Mouse (Mus musculus) right cerebral cortex, postnatal 36 days (tissue): ENCODE measurements around the gene Scgb1b29.
"Not testable (repeated sequence)": the region's sequence is repeated elsewhere in the genome, so short reads cannot be mapped to it uniquely, and the experiment has no call there.

Source experiments
- DNase-seq, 2 experiments: peaks; one replicate each; pipeline ENCODE4 v3.0.0; 2022; ENCODE audit warnings: low spot score in 2 of 2, mixed read lengths in 1 of 2

Gene Scgb1b29

DNA sequence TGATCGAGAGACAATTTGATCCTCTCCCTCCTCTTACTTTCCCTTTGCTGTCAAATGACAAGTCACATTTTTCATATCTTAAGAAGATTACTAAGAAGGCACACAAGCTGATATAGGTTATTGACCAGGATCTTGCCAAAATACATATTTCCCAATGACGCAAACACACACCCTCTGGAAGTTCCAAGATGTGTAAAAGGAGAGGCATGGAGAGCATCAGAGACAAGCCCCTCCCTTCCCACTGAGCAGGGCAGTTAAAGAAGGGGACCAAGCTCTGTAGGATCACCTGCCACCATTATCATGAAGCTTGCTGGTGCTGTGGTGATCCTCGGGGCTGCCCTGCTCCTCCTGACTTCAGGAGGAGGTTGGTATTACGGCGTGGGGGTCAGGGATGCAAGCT lies at the start of gene Scgb1b29:
TSS of gene Scgb1b29 (plus strand) at position 301 of the 400 bp plus-strand sequence.
- not testable (repeated sequence) for DNase-seq

DNA sequence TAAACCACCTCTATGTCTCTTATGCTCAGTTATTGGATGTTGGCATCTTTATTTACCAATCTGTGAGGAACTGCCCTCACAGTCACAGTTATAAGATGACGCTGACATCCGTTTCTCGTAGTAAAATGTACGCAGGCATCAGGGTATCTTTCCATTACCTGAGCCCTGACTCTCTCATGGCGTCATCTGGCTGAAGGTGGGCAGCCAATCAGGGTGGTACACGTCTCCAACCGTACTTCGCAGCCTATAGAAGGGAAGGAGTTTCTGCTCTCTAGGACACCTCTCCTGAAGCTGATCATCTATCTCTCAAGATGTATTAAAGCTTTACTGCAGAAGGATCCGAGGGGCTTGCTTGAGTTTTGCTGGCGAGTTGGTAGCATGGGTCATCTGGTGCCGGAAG lies 12.7 kb upstream of the Scgb1b29 start:
- DNase-seq: not testable (repeated sequence)
